Mouse (Mus musculus): ENCODE data around the gene Cilp2. TPM values are rescaled to one million over a fixed set of nuclear protein-coding genes. Genes with fewer than 3 reads are reported as not detected.

The Cilp2 gene
- polyA plus RNA-seq, 1 experiment from 2014 or later, result 0.57 TPM

- H3K9ac ChIP-seq (ENCODE audit: low read length), result peak overlapping the region; percentile 11; the same call in 1 of the 2 replicates
- H3K4me1 ChIP-seq (replicated peaks; ENCODE audit: control insufficient read depth, insufficient read depth, low read length), result peaks cover 4% of the 10 kb centered on the region; the same call in 1 of the 2 replicates
- H3K9me3 ChIP-seq (ENCODE audit: control insufficient read depth, low read length), result no peaks in the 10 kb centered on the region; the same call in 1 of the 2 replicates
- DNase-seq (ENCODE audit: low spot score) (no peak), ATAC-seq (replicated peaks; ENCODE audit: low FRiP score, low TSS enrichment, low read depth) (peak; percentile 40; the same call in 1 of the 2 replicates)
- H3K27me3 ChIP-seq (replicated peaks; ENCODE audit: control insufficient read depth, insufficient read depth, low read length), result peaks cover 93% of the 10 kb centered on the region
- 6% methylated on average over 103 of the region's 103 CpGs for WGBS
- no peaks in the 10 kb centered on the region for H3K36me3 ChIP-seq (ENCODE audit: control insufficient read depth, insufficient read depth, low read length)
- peak overlapping the region; percentile 41 for H3K4me3 ChIP-seq (ENCODE audit: low read depth, low read length)
- H3K4me2 ChIP-seq (ENCODE audit: low read length), result peak overlapping the region; percentile 53
- no peak overlapping the region for H3K27ac ChIP-seq (ENCODE audit: low read depth)
These were observed 5.3 kb downstream of the Cilp2 start for GRCm38 (mm10) chr8:69882021-69882756.

- H3K4me2 ChIP-seq (ENCODE audit: low read length), result peak overlapping the region; percentile 53
- H3K9me3 ChIP-seq (ENCODE audit: control insufficient read depth, low read length), result no peaks in the 10 kb centered on the region; the same call in 1 of the 2 replicates
- 23% methylated on average over 73 of the region's 79 CpGs for WGBS
- no peaks in the 10 kb centered on the region for H3K36me3 ChIP-seq (ENCODE audit: control insufficient read depth, insufficient read depth, low read length)
- H3K27me3 ChIP-seq (replicated peaks; ENCODE audit: control insufficient read depth, insufficient read depth, low read length), result peaks cover 87% of the 10 kb centered on the region
- peak overlapping the region; percentile 41 for H3K4me3 ChIP-seq (ENCODE audit: low read depth, low read length)
- H3K27ac ChIP-seq (ENCODE audit: low read depth), result no peak overlapping the region
- no peak for DNase-seq (ENCODE audit: low spot score)
- ATAC-seq (replicated peaks; ENCODE audit: low FRiP score, low TSS enrichment, low read depth), result peak; percentile 2; the same call in 1 of the 2 replicates
- H3K4me1 ChIP-seq (replicated peaks; ENCODE audit: control insufficient read depth, insufficient read depth, low read length), result peaks cover 4% of the 10 kb centered on the region; the same call in 1 of the 2 replicates
- H3K9ac ChIP-seq (ENCODE audit: low read length), result peak overlapping the region; percentile 11; the same call in 1 of the 2 replicates
These were observed 6.1 kb downstream of the Cilp2 start for GRCm38 (mm10) chr8:69881261-69881865.

GRCm38 (mm10) chr8:69880841-69881240, 6.6 kb downstream of the Cilp2 start:
- peak overlapping the region; percentile 53 for H3K4me2 ChIP-seq (ENCODE audit: low read length)
- DNase-seq (ENCODE audit: low spot score) (no peak), ATAC-seq (replicated peaks; ENCODE audit: low FRiP score, low TSS enrichment, low read depth) (no peak)
- H3K27me3 ChIP-seq (replicated peaks; ENCODE audit: control insufficient read depth, insufficient read depth, low read length), result peaks cover 82% of the 10 kb centered on the region
- H3K9me3 ChIP-seq (ENCODE audit: control insufficient read depth, low read length), result no peaks in the 10 kb centered on the region; the same call in 1 of the 2 replicates
- WGBS, result 13% methylated on average over 37 of the region's 37 CpGs
- no peaks in the 10 kb centered on the region for H3K36me3 ChIP-seq (ENCODE audit: control insufficient read depth, insufficient read depth, low read length)
- H3K27ac ChIP-seq (ENCODE audit: low read depth), result no peak overlapping the region
- peaks cover 4% of the 10 kb centered on the region; the same call in 1 of the 2 replicates for H3K4me1 ChIP-seq (replicated peaks; ENCODE audit: control insufficient read depth, insufficient read depth, low read length)
- 0 out of 2 replicates have a peak overlapping the region, but pooled peaks have one; percentile 41 for H3K4me3 ChIP-seq (ENCODE audit: low read depth, low read length)
- H3K9ac ChIP-seq (ENCODE audit: low read length), result no peak overlapping the region

GRCm38 (mm10) chr8:69879678-69880077, 7.8 kb downstream of the Cilp2 start:
- WGBS, result 59% methylated on average over 8 of the region's 8 CpGs
- no peak overlapping the region for H3K4me3 ChIP-seq (ENCODE audit: low read depth, low read length)
- no peak overlapping the region for H3K9ac ChIP-seq (ENCODE audit: low read length)
- peaks cover 4% of the 10 kb centered on the region; the same call in 1 of the 2 replicates for H3K4me1 ChIP-seq (replicated peaks; ENCODE audit: control insufficient read depth, insufficient read depth, low read length)
- no peak overlapping the region for H3K4me2 ChIP-seq (ENCODE audit: low read length)
- no peaks in the 10 kb centered on the region; the same call in 1 of the 2 replicates for H3K9me3 ChIP-seq (ENCODE audit: control insufficient read depth, low read length)
- ATAC-seq (replicated peaks; ENCODE audit: low FRiP score, low TSS enrichment, low read depth) (no peak), DNase-seq (ENCODE audit: low spot score) (no peak)
- H3K36me3 ChIP-seq (ENCODE audit: control insufficient read depth, insufficient read depth, low read length), result no peaks in the 10 kb centered on the region
- peaks cover 70% of the 10 kb centered on the region for H3K27me3 ChIP-seq (replicated peaks; ENCODE audit: control insufficient read depth, insufficient read depth, low read length)
- H3K27ac ChIP-seq (ENCODE audit: low read depth), result no peak overlapping the region

GRCm38 (mm10) chr8:69877992-69878391, 9.5 kb downstream of the Cilp2 start:
- WGBS, result 58% methylated on average over 3 of the region's 3 CpGs
- H3K4me1 ChIP-seq (replicated peaks; ENCODE audit: control insufficient read depth, insufficient read depth, low read length), result peaks cover 4% of the 10 kb centered on the region; the same call in 1 of the 2 replicates
- no peaks in the 10 kb centered on the region for H3K36me3 ChIP-seq (ENCODE audit: control insufficient read depth, insufficient read depth, low read length)
- no peak overlapping the region for H3K9ac ChIP-seq (ENCODE audit: low read length)
- ATAC-seq (replicated peaks; ENCODE audit: low FRiP score, low TSS enrichment, low read depth) (no peak), DNase-seq (ENCODE audit: low spot score) (no peak)
- no peak overlapping the region for H3K4me2 ChIP-seq (ENCODE audit: low read length)
- peaks cover 53% of the 10 kb centered on the region for H3K27me3 ChIP-seq (replicated peaks; ENCODE audit: control insufficient read depth, insufficient read depth, low read length)
- H3K27ac ChIP-seq (ENCODE audit: low read depth), result no peak overlapping the region
- H3K9me3 ChIP-seq (ENCODE audit: control insufficient read depth, low read length), result no peaks in the 10 kb centered on the region; the same call in 1 of the 2 replicates
- no peak overlapping the region for H3K4me3 ChIP-seq (ENCODE audit: low read depth, low read length)

GRCm38 (mm10) chr8:69877396-69877795, 10.1 kb downstream of the Cilp2 start:
- Histone ChIP-seq H3K27ac (ENCODE audit: low read depth) (no peak overlapping the region), H3K4me1 (replicated peaks; ENCODE audit: control insufficient read depth, insufficient read depth, low read length) (peaks cover 4% of the 10 kb centered on the region; the same call in 1 of the 2 replicates), H3K9me3 (ENCODE audit: control insufficient read depth, low read length) (no peaks in the 10 kb centered on the region; the same call in 1 of the 2 replicates), H3K9ac (ENCODE audit: low read length) (no peak overlapping the region), H3K27me3 (replicated peaks; ENCODE audit: control insufficient read depth, insufficient read depth, low read length) (peaks cover 47% of the 10 kb centered on the region), H3K4me2 (ENCODE audit: low read length) (no peak overlapping the region), H3K36me3 (ENCODE audit: control insufficient read depth, insufficient read depth, low read length) (no peaks in the 10 kb centered on the region), H3K4me3 (ENCODE audit: low read depth, low read length) (no peak overlapping the region)
- DNase-seq (ENCODE audit: low spot score) (no peak), ATAC-seq (replicated peaks; ENCODE audit: low FRiP score, low TSS enrichment, low read depth) (no peak)
- WGBS, result 93% methylated on average over 4 of the region's 4 CpGs

GRCm38 (mm10) chr8:69876967-69877366, 10.5 kb downstream of the Cilp2 start:
- no peak for ATAC-seq (replicated peaks; ENCODE audit: low FRiP score, low TSS enrichment, low read depth)
- Histone ChIP-seq H3K36me3 (ENCODE audit: control insufficient read depth, insufficient read depth, low read length) (no peaks in the 10 kb centered on the region), H3K27me3 (replicated peaks; ENCODE audit: control insufficient read depth, insufficient read depth, low read length) (peaks cover 43% of the 10 kb centered on the region), H3K9ac (ENCODE audit: low read length) (no peak overlapping the region), H3K4me3 (ENCODE audit: low read depth, low read length) (no peak overlapping the region), H3K27ac (ENCODE audit: low read depth) (no peak overlapping the region), H3K9me3 (ENCODE audit: control insufficient read depth, low read length) (no peaks in the 10 kb centered on the region; the same call in 1 of the 2 replicates), H3K4me1 (replicated peaks; ENCODE audit: control insufficient read depth, insufficient read depth, low read length) (peaks cover 4% of the 10 kb centered on the region; the same call in 1 of the 2 replicates), H3K4me2 (ENCODE audit: low read length) (no peak overlapping the region)
- DNase-seq (ENCODE audit: low spot score), result no peak
- WGBS, result 72% methylated on average over 10 of the region's 10 CpGs

- no peak for DNase-seq (ENCODE audit: low spot score)
- ATAC-seq (replicated peaks; ENCODE audit: low FRiP score, low TSS enrichment, low read depth), result no peak
These were observed 11.4 kb downstream of the Cilp2 start for GRCm38 (mm10) chr8:69876097-69876496.

More at GRCm38 (mm10) chr8:69876097-69876496, 11.4 kb downstream of the Cilp2 start:
- Histone ChIP-seq H3K27ac (ENCODE audit: low read depth) (no peak overlapping the region), H3K27me3 (replicated peaks; ENCODE audit: control insufficient read depth, insufficient read depth, low read length) (peaks cover 34% of the 10 kb centered on the region), H3K9ac (ENCODE audit: low read length) (no peak overlapping the region), H3K36me3 (ENCODE audit: control insufficient read depth, insufficient read depth, low read length) (no peaks in the 10 kb centered on the region), H3K9me3 (ENCODE audit: control insufficient read depth, low read length) (no peaks in the 10 kb centered on the region), H3K4me3 (ENCODE audit: low read depth, low read length) (no peak overlapping the region), H3K4me2 (ENCODE audit: low read length) (no peak overlapping the region), H3K4me1 (replicated peaks; ENCODE audit: control insufficient read depth, insufficient read depth, low read length) (no peaks in the 10 kb centered on the region)
- WGBS, result 48% methylated on average over 10 of the region's 10 CpGs
